In the genomic region with DNA sequence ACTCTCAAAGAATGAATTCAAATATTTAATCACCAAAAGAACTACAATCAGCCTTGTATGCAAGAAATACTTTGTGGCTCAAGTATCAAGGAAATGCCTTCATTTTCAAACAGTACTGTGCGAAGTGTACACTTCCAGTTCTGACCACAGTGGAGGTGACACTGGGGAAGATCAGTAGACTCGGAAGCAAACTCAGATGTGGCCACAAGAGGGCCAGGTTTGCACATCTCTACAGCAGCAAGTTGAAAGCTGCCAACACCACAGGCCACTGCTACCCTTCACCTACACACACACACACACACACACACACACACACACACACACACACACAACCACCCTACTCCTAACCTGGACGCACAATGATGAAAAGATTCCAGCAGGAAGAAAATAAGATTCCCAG, we compare ENCODE assay signal across 8 mouse cellular contexts.
A peak's percentile ranks its signal among the peaks of the same experiment; 100 is the strongest.
DNase-seq lines count a peak whose midpoint lies in the region; ATAC-seq and TF ChIP-seq lines count a peak whose summit lies in the region.

No protein-coding gene starts in this region.

- 50% methylated on average over 3 of the region's 3 CpGs for WGBS in heart, embryonic 10.5 days
- 79% methylated on average over 3 of the region's 3 CpGs for WGBS in hindbrain, embryonic 12.5 days
- WGBS in midbrain, embryonic 16.5 days: 60% methylated on average over 3 of the region's 3 CpGs

- H3K36me3 ChIP-seq in heart, embryonic 10.5 days: no peaks in the 10 kb centered on the region
- no peaks in the 10 kb centered on the region for H3K36me3 ChIP-seq in ES-E14 (ENCODE audit: control insufficient read depth, insufficient read depth, low read length, poor library complexity, severe bottlenecking)
- no peaks in the 10 kb centered on the region for H3K36me3 ChIP-seq in hindbrain, embryonic 12.5 days
- no peaks in the 10 kb centered on the region for H3K36me3 ChIP-seq in midbrain, embryonic 16.5 days (ENCODE audit: control insufficient read depth, insufficient read depth, low read length)

- no peaks in the 10 kb centered on the region for H3K9me3 ChIP-seq in heart, embryonic 10.5 days
- no peaks in the 10 kb centered on the region for H3K9me3 ChIP-seq in ES-E14 (ENCODE audit: control insufficient read depth, insufficient read depth, low read depth, low read length)
- no peaks in the 10 kb centered on the region for H3K9me3 ChIP-seq in hindbrain, embryonic 12.5 days (replicated peaks)
- no peaks in the 10 kb centered on the region for H3K9me3 ChIP-seq in midbrain, embryonic 16.5 days (replicated peaks; ENCODE audit: control insufficient read depth, low read length, poor library complexity, severe bottlenecking)

- no peak overlapping the region for H3K4me3 ChIP-seq in heart, embryonic 10.5 days
- no peak overlapping the region for H3K4me3 ChIP-seq in ES-E14 (ENCODE audit: insufficient read depth in 1 of 2, low read depth in 1 of 2, low read length in 2 of 2, poor library complexity in 1 of 2, severe bottlenecking in 1 of 2)
- H3K4me3 ChIP-seq in hindbrain, embryonic 12.5 days: no peak overlapping the region
- H3K4me3 ChIP-seq in midbrain, embryonic 16.5 days (ENCODE audit: low read depth, low read length): no peak overlapping the region

- H3K9ac ChIP-seq in ES-E14 (ENCODE audit: insufficient read depth, low read depth, low read length, poor library complexity, severe bottlenecking): no peak overlapping the region
- H3K9ac ChIP-seq in hindbrain, embryonic 12.5 days: no peak overlapping the region
- no peak overlapping the region for H3K9ac ChIP-seq in midbrain, embryonic 16.5 days (ENCODE audit: low read depth, low read length)

- no peaks in the 10 kb centered on the region for H3K27me3 ChIP-seq in heart, embryonic 10.5 days (ENCODE audit: insufficient read depth, poor library complexity, severe bottlenecking)
- H3K27me3 ChIP-seq in hindbrain, embryonic 12.5 days: no peaks in the 10 kb centered on the region
- no peaks in the 10 kb centered on the region for H3K27me3 ChIP-seq in midbrain, embryonic 16.5 days (ENCODE audit: control insufficient read depth, insufficient read depth, low read depth, low read length)

- in situ Hi-C loops in ES-E14 (cut with MboI; ENCODE audit: low sequenced_read_pairs in 2 of 2, unreplicated experiment in 2 of 2): no loop called here

- H3K4me1 ChIP-seq in heart, embryonic 10.5 days: no peaks in the 10 kb centered on the region
- H3K4me1 ChIP-seq in ES-E14 (ENCODE audit: control insufficient read depth in 2 of 2, insufficient read depth in 2 of 2, low read length in 2 of 2, poor library complexity in 1 of 2): no peaks in the 10 kb centered on the region
- no peaks in the 10 kb centered on the region for H3K4me1 ChIP-seq in hindbrain, embryonic 12.5 days
- no peaks in the 10 kb centered on the region for H3K4me1 ChIP-seq in midbrain, embryonic 16.5 days (ENCODE audit: control insufficient read depth, insufficient read depth, low read length)

- peak; percentile 19 to 44 for DNase-seq in heart, postnatal 10 days
- DNase-seq in heart, embryonic 10.5 days (ENCODE audit: low spot score): no peak
- DNase-seq in ES-E14 (ENCODE audit: low read depth, low spot score): peak; percentile 44
- peak; percentile 60 to 65 for DNase-seq in cerebellum, postnatal 10 days
- DNase-seq in left cerebral cortex, postnatal 25 days (ENCODE audit: low spot score in 2 of 2): peak; percentile 48 to 72
- no peak for DNase-seq in gastrocnemius, postnatal 25 days

- intact Hi-C loops in heart, postnatal 10 days (cut with DNase I): no loop called here
- intact Hi-C loops in left cerebral cortex, postnatal 25 days (cut with DNase I): no loop called here

- ATAC-seq in hindbrain, embryonic 12.5 days (ENCODE audit: low FRiP score): peak; percentile 38; the same call in 1 of the 2 replicates
- ATAC-seq in midbrain, embryonic 16.5 days: peak; percentile 72; the same call in 1 of the 2 replicates

- H3K27ac ChIP-seq in heart, embryonic 10.5 days: no peak overlapping the region
- H3K27ac ChIP-seq in ES-E14 (ENCODE audit: insufficient read depth, low read depth, low read length, poor library complexity, severe bottlenecking): no peak overlapping the region
- no peak overlapping the region for H3K27ac ChIP-seq in hindbrain, embryonic 12.5 days
- no peak overlapping the region for H3K27ac ChIP-seq in midbrain, embryonic 16.5 days (ENCODE audit: low read length)

- H3K4me2 ChIP-seq in hindbrain, embryonic 12.5 days (replicated peaks): no peak overlapping the region
- no peak overlapping the region for H3K4me2 ChIP-seq in midbrain, embryonic 16.5 days (ENCODE audit: low read length)

TF ChIP-seq in ES-E14, 5 proteins besides CTCF, POLR2A, EP300 and RAD21:
- TF ChIP-seq MAFK (IDR thresholded peaks at IDR 0.05; ENCODE audit: insufficient read depth, low read depth, low read length): no peak
- no peak for TF ChIP-seq ZNF384 (IDR thresholded peaks at IDR 0.05; ENCODE audit: low read depth, low read length)
- no peak for TF ChIP-seq CHD2 (IDR thresholded peaks at IDR 0.05; ENCODE audit: low read depth, low read length)
- peak; percentile 54; the same call in 1 of the 2 replicates for TF ChIP-seq ZC3H11A (IDR thresholded peaks at IDR 0.05; ENCODE audit: borderline replicate concordance, low read depth, low read length)

Comparison
In these comparisons a context has a peak if more than half of its experiments do, and no peak if none do; other contexts are left out.
1. DNase-seq: peak in heart, postnatal 10 days (2 of 2), ES-E14 (single experiment), cerebellum, postnatal 10 days (2 of 2) and left cerebral cortex, postnatal 25 days (2 of 2); none in heart, embryonic 10.5 days (single experiment) and gastrocnemius, postnatal 25 days (single experiment).